Mouse (Mus musculus) monocyte, adult 5-6 weeks (primary cell): ENCODE results near the gene Zan. TPM values are rescaled to one million over a fixed set of nuclear protein-coding genes. Genes with fewer than 3 reads are reported as not detected.

Source experiments
- ATAC-seq: fragments of 153-309, 156-312 bp; replicated peaks from 2 replicates; pipeline ENCODE4 v1.8.0; 2017; ENCODE audit warnings: mild to moderate bottlenecking; ENCODE audit not compliant: low TSS enrichment, insufficient number of reproducible peaks, severe bottlenecking, poor library complexity, low FRiP score
- total RNA-seq: library from RNA; stranded (forward); fragments of 200-1000, 200-491, 200-594 nt; gene quantifications from 3 replicates; pipeline ENCODE4 v1.2.3, GENCODE M21; 2017

The Zan gene
- total RNA-seq, 1 experiment from 2014 or later, result not detected

DNA sequence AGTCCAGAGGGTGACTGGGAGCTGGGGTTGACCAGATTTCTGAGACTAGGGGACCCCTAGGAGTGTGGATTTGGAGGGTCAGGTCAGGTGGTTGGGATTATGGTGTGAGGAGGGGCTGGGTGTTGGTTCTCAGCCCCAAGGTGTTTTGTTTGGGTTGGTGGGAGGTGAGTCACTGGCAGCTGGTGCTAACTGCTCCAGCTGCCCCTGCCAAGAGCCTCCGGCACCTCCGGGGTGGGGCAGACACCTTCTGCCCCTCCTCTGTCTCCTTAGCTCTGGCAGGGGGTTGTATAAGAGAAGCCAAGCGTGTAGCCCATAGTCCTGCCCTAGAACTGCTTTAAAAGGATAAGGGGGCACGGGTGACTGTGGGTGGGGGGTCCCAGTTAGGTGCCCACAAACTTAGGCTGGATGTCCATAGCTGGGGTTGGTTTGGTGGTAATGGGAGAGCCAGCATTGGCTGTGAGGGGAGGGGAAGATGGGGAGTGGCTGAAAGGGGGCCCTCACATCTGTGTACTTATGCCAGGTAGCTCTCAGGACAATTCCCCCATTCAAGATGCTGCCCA lies 102.3 kb downstream of the Zan start:
- no peak for ATAC-seq

- no peak for ATAC-seq
Observed at GRCm38 (mm10) chr5:137373371-137373950, 103.4 kb downstream of the Zan start.

DNA sequence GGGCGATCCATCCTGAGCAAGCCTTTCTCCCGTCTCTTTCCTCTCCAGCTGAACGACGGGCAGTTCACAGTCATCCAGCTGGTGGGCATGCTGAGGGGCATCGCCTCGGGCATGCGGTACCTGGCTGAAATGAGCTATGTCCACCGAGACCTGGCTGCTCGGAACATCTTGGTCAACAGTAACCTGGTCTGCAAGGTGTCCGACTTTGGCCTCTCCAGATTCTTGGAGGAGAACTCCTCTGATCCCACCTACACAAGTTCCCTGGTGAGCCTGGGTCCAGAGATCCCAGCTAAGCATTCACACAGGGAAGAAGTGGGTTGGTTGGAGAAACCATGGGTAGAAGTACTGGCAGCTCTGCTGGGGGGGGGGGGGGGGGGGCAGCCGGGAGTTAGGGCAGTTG lies 107.2 kb downstream of the Zan start:
- no peak for ATAC-seq

DNA sequence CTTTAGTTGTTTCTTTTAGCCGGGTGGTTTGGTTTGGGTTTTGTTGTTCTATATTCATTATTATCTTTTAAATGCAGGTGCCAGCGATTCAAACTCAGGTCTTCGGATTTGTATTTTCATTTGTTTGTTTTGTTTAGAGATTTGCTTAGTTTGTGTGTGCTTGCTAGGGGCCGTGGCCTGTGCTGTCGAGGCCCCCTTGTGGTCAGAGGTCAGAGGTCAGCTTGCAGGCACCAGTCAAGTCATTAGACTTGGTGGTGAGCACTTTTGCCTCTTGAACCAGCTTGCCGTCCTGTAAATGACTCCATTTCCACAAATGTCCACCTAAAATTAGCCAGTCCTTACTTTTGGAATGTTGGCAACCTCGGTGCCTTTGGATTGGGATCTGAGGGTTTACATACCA lies 118.5 kb downstream of the Zan start:
- ATAC-seq, result no peak

GRCm38 (mm10) chr5:137354091-137354490 lies 122.8 kb downstream of the Zan start:
- ATAC-seq, result no peak

DNA sequence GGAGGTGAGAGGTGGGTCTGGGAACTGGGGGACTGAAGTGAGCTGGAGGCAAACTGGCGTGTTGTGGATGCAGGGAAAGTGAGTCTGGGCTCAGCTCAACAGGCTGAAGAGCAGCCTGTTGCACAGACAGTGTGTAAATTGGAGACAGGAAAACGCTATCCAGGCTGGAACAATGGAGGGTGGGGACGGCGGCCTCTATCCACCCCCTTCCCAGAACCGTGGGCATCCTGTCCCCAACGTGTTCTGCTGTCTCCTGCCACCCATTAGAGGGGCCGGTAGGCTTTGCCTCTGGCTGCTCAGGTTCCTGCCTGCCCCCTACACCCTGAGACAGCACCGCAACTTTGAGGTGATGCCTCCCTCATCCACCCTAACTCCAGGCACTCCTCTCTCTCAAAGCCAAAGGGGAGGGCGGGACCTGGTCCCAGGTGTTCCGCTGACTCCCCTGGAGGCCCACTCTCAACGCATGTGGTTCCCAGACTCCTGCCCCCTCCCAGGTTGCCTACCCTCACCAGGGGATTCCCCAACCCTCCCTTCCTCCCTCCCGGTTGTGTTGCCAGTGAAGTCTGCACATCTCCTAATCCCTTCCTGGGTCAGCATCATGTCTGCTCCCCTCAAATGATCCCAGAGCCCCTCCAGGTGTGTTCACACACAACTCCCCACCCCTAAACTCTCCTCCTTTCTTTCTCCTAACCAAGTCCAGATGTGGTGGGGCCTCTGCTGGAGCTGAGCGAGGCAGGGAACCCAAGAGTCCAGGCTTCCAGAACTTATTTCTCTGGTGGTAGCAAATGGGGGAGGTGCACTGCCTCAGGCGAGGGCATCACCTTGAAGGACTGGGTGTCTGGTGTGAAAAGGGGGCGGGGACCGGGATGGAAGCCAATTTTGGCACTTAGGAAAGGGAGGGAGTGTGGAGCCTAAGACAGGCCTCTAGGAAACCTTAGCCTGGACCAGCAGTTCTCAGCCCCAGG lies 124.6 kb downstream of the Zan start:
- ATAC-seq, result no peak

DNA sequence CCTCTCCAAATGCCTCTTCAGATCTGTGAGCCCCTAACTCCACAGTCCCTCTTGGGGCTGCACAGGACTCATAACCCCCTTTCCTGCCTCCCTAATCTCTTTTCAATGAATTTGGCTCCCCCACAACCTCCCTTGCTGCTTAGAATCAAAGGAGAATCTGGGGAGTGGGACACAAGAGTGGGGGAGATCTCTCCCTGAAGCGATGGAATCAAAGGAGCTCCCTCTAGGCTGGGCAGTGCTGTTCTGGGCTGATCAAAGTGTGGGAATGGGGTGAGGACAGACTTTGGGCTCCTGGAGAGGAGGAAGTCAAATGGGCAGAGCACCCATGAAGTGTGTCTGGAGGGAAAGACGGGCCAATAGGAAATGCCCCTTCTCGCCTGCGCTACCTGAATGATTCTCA lies 125.5 kb downstream of the Zan start:
- no peak for ATAC-seq

DNA sequence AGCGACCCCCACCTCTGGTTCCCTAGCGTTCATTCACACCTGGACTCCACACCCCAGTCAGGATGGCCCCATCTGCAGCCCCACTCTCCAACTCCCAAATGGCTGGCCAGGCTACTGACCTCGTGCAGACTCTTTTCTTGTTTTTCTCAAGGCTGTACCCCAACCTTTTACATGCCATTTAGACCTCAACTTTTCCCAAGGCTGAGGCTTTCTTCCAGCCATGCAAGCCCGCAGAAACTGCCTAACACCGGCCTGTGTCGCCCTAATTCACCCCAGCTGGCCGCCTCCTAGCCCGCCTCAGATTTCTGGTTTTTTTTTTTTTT lies 125.8 kb downstream of the Zan start:
- ATAC-seq, result no peak

GRCm38 (mm10) chr5:137350205-137351057 lies 126.4 kb downstream of the Zan start:
- no peak for ATAC-seq

- ATAC-seq, result no peak
Observed at GRCm38 (mm10) chr5:137349384-137350204, 127.3 kb downstream of the Zan start, which contains the start of gene Ephb4. Gene Ephb4, plus strand, starts transcription at chr5:137350109.

GRCm38 (mm10) chr5:137348482-137349383 lies 128.1 kb downstream of the Zan start:
- ATAC-seq, result no peak

- ATAC-seq, result no peak
Observed at GRCm38 (mm10) chr5:137347856-137348255, 129.0 kb downstream of the Zan start.

DNA sequence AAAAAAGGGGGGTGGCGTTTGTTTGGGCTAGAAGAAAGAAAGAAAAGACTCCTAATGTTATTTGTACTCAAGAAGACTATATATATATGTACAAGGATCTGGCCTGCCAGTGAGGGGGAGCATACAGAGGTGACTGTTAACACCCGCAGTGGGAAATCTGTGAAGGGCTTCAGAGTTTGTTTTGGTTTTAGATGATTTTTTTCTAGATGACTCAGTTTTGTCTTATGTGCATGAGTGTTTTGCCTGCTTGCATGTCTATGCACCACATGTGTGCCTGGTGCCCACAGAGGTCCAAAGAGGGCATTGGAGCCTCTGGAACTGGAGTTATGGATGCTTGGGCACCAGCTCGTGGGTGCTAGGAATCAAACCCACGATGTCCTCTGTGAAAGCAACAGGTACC lies 129.9 kb downstream of the Zan start:
- ATAC-seq, result no peak

- ATAC-seq, result no peak
Observed at GRCm38 (mm10) chr5:137346388-137346787, 130.5 kb downstream of the Zan start.

DNA sequence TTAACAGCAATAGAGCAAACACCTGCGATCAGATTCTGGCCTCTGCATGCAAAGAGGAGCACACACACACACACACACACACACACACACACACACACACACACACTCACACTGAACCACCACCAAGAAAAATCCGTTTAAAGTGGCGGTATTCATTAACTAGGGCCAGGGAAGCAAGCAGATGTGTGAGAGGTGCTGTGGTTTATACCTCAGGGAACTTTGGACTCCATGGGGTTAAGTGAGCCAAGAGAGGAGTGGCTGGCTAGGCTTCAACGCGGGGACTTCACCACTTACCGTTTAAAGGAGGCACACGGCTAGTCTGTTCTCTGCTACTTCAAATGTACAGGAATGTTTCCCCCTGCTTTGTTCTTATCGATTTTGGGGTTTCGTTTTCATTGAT lies 131.0 kb downstream of the Zan start:
- ATAC-seq, result no peak

- ATAC-seq, result no peak
Observed at GRCm38 (mm10) chr5:137343869-137344268, 133.0 kb downstream of the Zan start.

DNA sequence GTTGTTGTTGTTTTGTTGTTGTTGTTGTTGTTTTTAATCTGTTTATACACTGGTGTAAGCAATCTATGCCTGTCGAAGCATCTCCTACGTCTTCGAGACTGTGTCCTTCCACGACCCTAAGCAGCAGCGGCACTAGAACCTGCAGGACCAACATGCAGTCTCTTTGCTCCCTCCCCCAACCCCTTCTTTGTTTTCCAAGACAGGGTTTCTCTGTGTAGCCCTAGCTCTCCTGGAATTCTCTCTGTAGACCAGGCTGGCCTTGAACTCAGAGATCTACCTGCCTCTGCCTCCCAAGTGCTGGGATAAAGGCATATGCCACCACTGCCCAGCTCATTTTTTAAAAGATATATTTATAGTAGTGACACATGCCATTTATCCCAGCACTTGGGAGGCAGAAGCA lies 133.5 kb downstream of the Zan start:
- no peak for ATAC-seq
